Mouse (Mus musculus) liver, embryonic 14.5 days (tissue): ENCODE measurements at regions not wholly inside any gene's neighbourhood (a gene's known extent, or its start where the extent isn't known, plus 50 kb on each side); places are given as distances from the start of the nearest gene placed in this dataset.

Experiments used
- ATAC-seq: fragments of 200-750 bp; cut with Nextera tagmentation; 2 replicates; pipeline ENCODE4 v1.8.0; 2017; ENCODE audit warnings: moderate number of reproducible peaks, mild to moderate bottlenecking, moderate library complexity; ENCODE audit not compliant: insufficient read depth
- DNase-seq, 3 experiments: peaks; one replicate each; pipeline ENCODE4 v3.0.0-alpha.2; 2012 to 2013; ENCODE audit warnings: low read depth in 3 of 3, low spot score in 3 of 3
- H3K27ac ChIP-seq: fragments of 300-500 bp; sonication (generic); 2 replicates; pipeline ENCODE4 v1.5.1; 2014; ENCODE audit warnings: moderate library complexity, mild to moderate bottlenecking, control low read depth, inconsistent platforms
- H3K27me3 ChIP-seq: fragments of 300-500 bp; sonication (generic); 2 replicates; pipeline ENCODE4 v1.6.1; 2014; ENCODE audit warnings: mild to moderate bottlenecking, low read length, moderate library complexity; ENCODE audit not compliant: control insufficient read depth, insufficient read depth
- H3K36me3 ChIP-seq: fragments of 300-500 bp; sonication (generic); replicated peaks from 2 replicates; pipeline ENCODE4 v1.6.1; 2014; ENCODE audit warnings: low read depth; ENCODE audit not compliant: control insufficient read depth, insufficient read depth
- H3K4me1 ChIP-seq, 2 experiments: fragments of 200-500 bp in 1 of 2; fragments of 300-500 bp in 1 of 2; sonication (generic) in 1 of 2; replicated peaks; 2 replicates each; pipeline ENCODE4 v1.6.1; 2012 to 2014; ENCODE audit warnings: antibody characterized with exemption in 1 of 2, inconsistent platforms in 1 of 2, low read length in 1 of 2; ENCODE audit not compliant: control insufficient read depth in 2 of 2, insufficient read depth in 2 of 2
- H3K4me2 ChIP-seq: fragments of 300-500 bp; sonication (generic); 2 replicates; pipeline ENCODE4 v1.6.1; 2014; ENCODE audit warnings: low read depth, mild to moderate bottlenecking, control low read depth, moderate library complexity
- H3K4me3 ChIP-seq, 2 experiments: fragments of 200-500 bp in 1 of 2; fragments of 300-500 bp in 1 of 2; sonication (generic) in 1 of 2; 2 replicates each; pipeline ENCODE4 v1.5.1; 2012 to 2014; ENCODE audit warnings: low read depth in 2 of 2, low read length in 2 of 2, mild to moderate bottlenecking in 2 of 2, control low read depth in 1 of 2, inconsistent platforms in 1 of 2, moderate library complexity in 1 of 2; ENCODE audit not compliant: insufficient read depth in 1 of 2
- H3K9ac ChIP-seq: fragments of 300-500 bp; sonication (generic); replicated peaks from 2 replicates; pipeline ENCODE4 v1.6.1; 2014; ENCODE audit warnings: mild to moderate bottlenecking, control low read depth, moderate library complexity
- H3K9me3 ChIP-seq: fragments of 300-500 bp; sonication (generic); 2 replicates; pipeline ENCODE4 v1.6.1; 2016; ENCODE audit warnings: low read length, mixed read lengths; ENCODE audit not compliant: control insufficient read depth
- CTCF ChIP-seq: IDR thresholded peaks from 2 replicates; pipeline ENCODE4 v1.5.1; 2016; ENCODE audit warnings: antibody characterized with exemption, low read depth, control low read depth
- EP300 ChIP-seq: IDR thresholded peaks from 2 replicates; pipeline ENCODE4 v1.6.1; 2016; ENCODE audit warnings: antibody characterized with exemption, low read depth
- WGBS: fragments of 180-500 bp; shearing (Covaris S2); extraction: QIAGEN DNeasy Blood & Tissue Kit; methylation state at CpG from one replicate; pipeline ENCODE4 v1.1.7; 2014; ENCODE audit not compliant: insufficient replicate concordance; 5-methylcytosine and 5-hydroxymethylcytosine counted together

DNA sequence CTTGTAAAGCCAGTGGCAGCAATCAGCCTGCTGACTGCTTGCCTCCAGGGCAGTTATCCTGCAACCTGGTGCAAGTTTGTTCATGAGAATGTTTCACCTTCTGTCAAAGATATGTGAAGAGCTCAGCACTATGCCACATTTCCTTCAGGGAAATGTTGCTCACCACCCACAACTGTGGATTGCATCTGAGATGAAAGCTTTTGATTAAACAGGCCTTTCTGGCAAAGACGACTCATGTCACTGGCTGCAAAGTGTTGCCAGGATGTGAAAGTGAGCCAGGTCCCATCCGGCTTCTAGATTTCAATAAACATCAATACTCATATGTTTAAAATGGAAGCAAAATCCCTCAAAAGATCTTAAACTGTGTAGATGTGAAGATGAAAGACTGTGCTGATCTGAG lies 2121.0 kb downstream of the Gm37988 start:
- no peaks in the 10 kb centered on the region for H3K27me3 ChIP-seq
- WGBS: 46% methylated on average over 2 of the region's 2 CpGs
- no peaks in the 10 kb centered on the region for H3K4me1 ChIP-seq
- H3K4me2 ChIP-seq: no peak overlapping the region
- ATAC-seq: no peak
- no peak for TF ChIP-seq CTCF
- no peak for TF ChIP-seq EP300
- DNase-seq: no peak
- no peak overlapping the region for H3K9ac ChIP-seq
- no peak overlapping the region for H3K4me3 ChIP-seq
- H3K36me3 ChIP-seq: no peaks in the 10 kb centered on the region
- no peaks in the 10 kb centered on the region for H3K9me3 ChIP-seq
- H3K27ac ChIP-seq: no peak overlapping the region

DNA sequence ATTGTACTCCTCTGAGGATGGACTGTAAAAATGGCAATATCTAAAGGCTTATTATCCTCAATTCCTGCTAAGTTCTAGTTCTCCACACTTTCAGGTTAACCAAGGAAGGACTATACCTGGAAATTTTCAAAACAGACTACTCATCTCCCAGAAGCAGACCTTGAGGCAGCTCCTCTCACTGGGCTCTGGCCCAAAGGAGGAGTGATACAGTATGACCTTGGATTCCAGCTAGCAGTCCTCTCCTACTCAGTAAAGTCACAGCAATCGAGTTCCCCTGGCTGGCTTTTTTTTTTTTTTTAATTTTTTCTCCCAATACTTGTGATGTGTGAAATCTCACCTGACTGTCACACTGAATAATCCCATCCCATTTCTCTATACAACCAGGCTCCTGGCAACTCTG lies 2124.2 kb downstream of the Gm37988 start:
- no peak for ATAC-seq
- H3K9ac ChIP-seq: no peak overlapping the region
- no peaks in the 10 kb centered on the region for H3K36me3 ChIP-seq
- H3K27ac ChIP-seq: no peak overlapping the region
- H3K4me3 ChIP-seq: no peak overlapping the region
- no peaks in the 10 kb centered on the region for H3K27me3 ChIP-seq
- WGBS: 29% methylated on average over 1 of the region's 1 CpGs
- no peaks in the 10 kb centered on the region for H3K4me1 ChIP-seq
- no peak for DNase-seq
- no peaks in the 10 kb centered on the region for H3K9me3 ChIP-seq
- TF ChIP-seq EP300 (no peak), CTCF (no peak)
- H3K4me2 ChIP-seq: no peak overlapping the region

DNA sequence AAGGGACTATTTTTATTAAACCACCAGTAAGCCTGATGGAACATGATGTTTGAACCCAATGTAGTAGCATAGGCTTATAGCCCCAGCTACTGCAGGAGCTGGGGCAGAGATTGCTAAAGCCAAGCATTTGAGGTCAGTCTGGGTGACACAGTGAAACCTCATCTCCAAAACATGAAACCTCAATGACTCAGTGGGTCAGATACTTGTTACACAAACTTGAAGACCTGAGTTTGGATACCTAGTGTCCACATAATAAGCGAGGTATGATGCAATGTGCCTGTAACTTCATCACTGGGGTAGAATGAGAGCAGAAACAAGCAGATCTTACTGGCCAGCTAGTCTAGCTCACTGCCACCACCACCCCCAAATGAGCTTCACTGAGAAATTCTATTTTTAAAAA lies 2162.1 kb downstream of the Gm37988 start:
- ATAC-seq: no peak
- DNase-seq: no peak
- Histone ChIP-seq H3K27ac (no peak overlapping the region), H3K9me3 (no peaks in the 10 kb centered on the region), H3K4me3 (no peak overlapping the region), H3K9ac (no peak overlapping the region), H3K27me3 (no peaks in the 10 kb centered on the region), H3K36me3 (no peaks in the 10 kb centered on the region), H3K4me1 (no peaks in the 10 kb centered on the region), H3K4me2 (no peak overlapping the region)
- WGBS: 63% methylated on average over 1 of the region's 1 CpGs
- TF ChIP-seq CTCF (no peak), EP300 (no peak)

DNA sequence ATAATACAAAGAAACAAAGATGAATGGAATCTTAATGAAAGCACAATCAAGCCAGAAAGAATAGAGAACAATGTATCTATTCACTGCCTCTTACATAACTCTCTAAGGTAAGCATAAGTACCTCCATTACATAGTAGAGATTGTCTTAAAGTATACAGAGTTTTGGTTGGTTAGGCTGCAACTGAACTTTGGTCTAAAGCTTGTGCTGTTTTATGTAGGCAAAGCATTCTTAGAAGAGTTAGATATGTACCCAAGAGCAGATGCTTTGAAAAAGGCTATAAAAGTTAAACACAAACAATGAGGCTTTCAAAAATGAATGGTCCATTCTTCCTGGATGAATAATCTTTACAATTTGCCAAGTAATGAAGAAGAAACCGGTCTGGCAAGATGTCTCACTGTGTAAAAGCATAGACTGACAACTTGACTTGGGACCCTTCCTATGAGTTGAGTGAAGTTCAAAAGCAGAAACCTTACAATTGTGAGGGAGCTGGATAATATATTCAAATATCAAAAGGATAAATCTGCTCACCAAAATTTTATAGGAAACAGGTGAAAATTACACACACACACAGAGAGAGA lies 2166.1 kb downstream of the Gm37988 start:
- H3K4me3 ChIP-seq: no peak overlapping the region
- no peak overlapping the region for H3K4me2 ChIP-seq
- no peak overlapping the region for H3K27ac ChIP-seq
- H3K4me1 ChIP-seq: no peaks in the 10 kb centered on the region
- DNase-seq: no peak
- no peaks in the 10 kb centered on the region for H3K27me3 ChIP-seq
- TF ChIP-seq CTCF (no peak), EP300 (no peak)
- 48% methylated on average over 1 of the region's 1 CpGs for WGBS
- no peak for ATAC-seq
- no peak overlapping the region for H3K9ac ChIP-seq
- H3K9me3 ChIP-seq: no peaks in the 10 kb centered on the region
- no peaks in the 10 kb centered on the region for H3K36me3 ChIP-seq

DNA sequence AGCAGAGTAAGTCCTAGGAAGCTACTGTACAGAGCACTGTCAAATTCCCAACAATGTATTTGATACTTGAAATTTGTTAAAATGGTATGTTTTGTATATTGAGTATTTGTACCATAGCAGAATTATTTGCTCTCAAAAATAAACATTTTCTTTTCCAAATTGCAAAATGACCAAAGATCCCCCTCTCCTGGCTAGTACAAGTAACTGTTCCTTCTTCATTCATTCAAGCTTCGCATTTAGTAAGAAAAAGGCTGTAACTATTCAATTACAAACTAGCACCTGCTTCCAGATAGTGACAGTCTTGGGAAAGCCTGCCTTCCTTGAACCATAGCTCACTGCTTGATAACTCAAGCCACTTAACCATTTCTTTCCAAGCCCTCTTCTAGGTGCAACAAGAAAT lies 2171.9 kb downstream of the Gm37988 start:
- Histone ChIP-seq H3K4me1 (no peaks in the 10 kb centered on the region), H3K9me3 (no peaks in the 10 kb centered on the region), H3K27ac (no peak overlapping the region), H3K9ac (no peak overlapping the region), H3K4me2 (no peak overlapping the region), H3K4me3 (no peak overlapping the region), H3K36me3 (no peaks in the 10 kb centered on the region), H3K27me3 (no peaks in the 10 kb centered on the region)
- no peak for ATAC-seq
- DNase-seq: no peak
- WGBS: 38% methylated on average over 1 of the region's 1 CpGs
- TF ChIP-seq CTCF (no peak), EP300 (no peak)
